Mouse (Mus musculus): Measurements from ENCODE around the gene S100a11. TPM values are rescaled to one million over a fixed set of nuclear protein-coding genes. Genes with fewer than 3 reads are reported as not detected.
A peak's percentile ranks its signal among the peaks of the same experiment; 100 is the strongest.
"Not testable (repeated sequence)": the region's sequence is repeated elsewhere in the genome, so short reads cannot be mapped to it uniquely, and the experiment has no call there.

The S100a11 gene
- total and polyA plus RNA-seq, 2 experiments from 2014 or later, result 17.1 to 169 TPM

DNA sequence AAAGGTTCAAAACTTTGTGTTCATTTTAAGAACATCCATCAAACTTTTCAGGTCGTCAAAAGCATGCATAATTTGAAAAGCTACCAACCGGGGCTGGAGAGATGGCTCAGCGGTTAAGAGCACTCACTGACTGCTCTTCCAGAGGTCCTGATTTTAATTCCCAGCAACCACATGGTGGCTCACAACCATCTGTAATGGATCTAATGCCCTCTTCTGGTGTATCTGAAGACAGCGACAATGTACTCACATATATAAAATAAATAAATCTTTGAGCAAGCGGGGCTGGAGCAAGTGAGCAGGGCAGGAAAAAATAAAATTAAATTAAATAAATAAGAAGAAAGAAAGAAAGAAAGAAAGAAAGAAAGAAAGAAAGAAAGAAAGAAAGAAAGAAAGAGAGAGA, 25.5 kb upstream of the S100a11 start:
- peak; percentile 39 for TF ChIP-seq CTCF (IDR thresholded peaks at IDR 0.05; ENCODE audit: low read depth)
- WGBS, result 26% methylated on average over 5 of the region's 5 CpGs

DNA sequence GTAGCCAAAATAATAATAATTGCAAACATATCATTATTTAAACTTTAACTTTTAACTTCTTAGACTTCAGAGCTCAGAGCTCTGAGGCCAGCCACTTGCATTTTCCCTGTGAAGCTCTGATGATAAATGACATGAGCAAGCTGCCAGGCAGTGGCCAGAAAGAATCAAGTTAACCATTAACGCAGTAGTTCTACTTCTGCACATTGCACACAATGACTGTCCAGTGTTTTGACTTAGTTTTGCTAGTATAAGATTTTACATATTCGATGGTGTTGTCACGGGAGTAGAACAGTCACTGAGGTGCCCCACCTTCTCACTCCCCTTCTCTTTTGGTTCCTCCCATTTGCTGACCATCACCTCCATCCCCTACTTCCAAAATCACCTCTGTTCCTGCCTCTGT, 23.2 kb upstream of the S100a11 start:
- no peaks in the 10 kb centered on the region for H3K4me1 ChIP-seq (ENCODE audit: insufficient read depth)
- H3K4me2 ChIP-seq (ENCODE audit: low read depth), result no peak overlapping the region
- WGBS, result 85% methylated on average over 3 of the region's 3 CpGs
- DNase-seq (no peak), ATAC-seq (no peak)
- no peak overlapping the region for H3K27ac ChIP-seq (ENCODE audit: low read depth, low read length)
- TF ChIP-seq CTCF (IDR thresholded peaks at IDR 0.05; ENCODE audit: low read depth), result no peak
- no peak overlapping the region for H3K4me3 ChIP-seq (ENCODE audit: low read depth, low read length)
- H3K36me3 ChIP-seq (ENCODE audit: insufficient read depth), result no peaks in the 10 kb centered on the region
- H3K27me3 ChIP-seq (ENCODE audit: insufficient read depth, low read length), result no peaks in the 10 kb centered on the region
- no peaks in the 10 kb centered on the region for H3K9me3 ChIP-seq (ENCODE audit: low read length)
- H3K9ac ChIP-seq, result no peak overlapping the region

More for the DNA sequence above, 25.5 kb upstream of the S100a11 start:
- H3K4me1 ChIP-seq (ENCODE audit: insufficient read depth); H3K9me3 ChIP-seq (ENCODE audit: low read length); H3K27ac ChIP-seq (ENCODE audit: low read depth, low read length); ATAC-seq; DNase-seq; H3K9ac ChIP-seq; H3K27me3 ChIP-seq (ENCODE audit: insufficient read depth, low read length); H3K36me3 ChIP-seq (ENCODE audit: insufficient read depth); H3K4me3 ChIP-seq (ENCODE audit: low read depth, low read length); H3K4me2 ChIP-seq (ENCODE audit: low read depth): not testable (repeated sequence)

DNA sequence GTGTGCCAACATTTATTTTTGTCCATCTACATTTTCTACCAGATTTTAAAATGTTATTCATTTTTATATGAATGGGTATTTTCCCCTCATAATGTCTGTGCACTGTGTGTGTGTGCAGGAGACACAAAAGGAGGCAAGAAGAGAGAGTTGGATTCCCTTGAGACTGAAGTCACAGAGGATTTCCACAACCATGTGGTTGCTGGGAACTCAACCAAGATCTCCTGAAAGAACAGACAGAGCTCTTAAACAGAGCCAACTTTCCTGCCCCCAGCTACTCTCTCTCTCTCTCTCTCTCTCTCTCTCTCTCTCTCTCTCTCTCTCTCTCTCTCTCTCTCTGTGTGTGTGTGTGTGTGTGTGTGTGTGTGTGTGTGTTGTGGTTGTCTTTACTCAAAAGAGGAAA, 21.2 kb upstream of the S100a11 start:
- no peak for TF ChIP-seq CTCF (IDR thresholded peaks at IDR 0.05; ENCODE audit: low read depth)
- no peak for DNase-seq
- no peaks in the 10 kb centered on the region for H3K9me3 ChIP-seq (ENCODE audit: low read length)

DNA sequence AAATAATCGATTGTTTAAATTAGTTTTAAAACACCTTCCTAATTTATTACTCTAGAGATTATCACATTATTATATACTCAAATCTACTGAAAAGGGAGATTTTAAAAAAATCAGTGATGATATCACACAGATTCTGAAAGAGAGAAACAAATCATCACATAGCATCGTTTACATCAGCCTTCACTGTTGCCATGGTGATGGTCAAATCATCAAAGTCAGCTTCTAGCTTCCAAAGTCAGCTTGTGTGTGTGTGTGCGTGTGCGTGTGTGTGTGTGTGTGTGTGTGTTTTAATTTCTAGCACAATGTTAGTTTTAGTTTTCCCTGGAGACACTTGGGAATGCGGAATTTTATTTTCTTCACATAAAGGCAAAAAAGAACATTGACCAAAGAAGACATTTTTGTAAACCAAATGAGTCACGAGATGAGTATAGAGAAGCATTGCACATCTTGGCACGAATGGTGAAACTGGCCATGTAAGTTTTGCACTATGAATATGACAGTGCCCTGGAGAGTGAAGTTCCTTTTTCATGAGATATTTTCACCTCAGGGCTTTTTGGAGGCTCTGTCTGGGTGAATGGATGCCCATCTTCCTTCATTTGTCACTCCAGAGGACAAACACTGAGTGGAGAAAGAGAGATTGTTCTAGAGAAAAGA, 15.6 kb upstream of the S100a11 start:
- Histone ChIP-seq H3K27ac (ENCODE audit: low read depth, low read length) (no peak overlapping the region), H3K36me3 (ENCODE audit: insufficient read depth) (no peaks in the 10 kb centered on the region), H3K4me3 (ENCODE audit: low read depth, low read length) (no peak overlapping the region), H3K9ac (no peak overlapping the region), H3K27me3 (ENCODE audit: insufficient read depth, low read length) (no peaks in the 10 kb centered on the region; the same call in 1 of the 2 replicates), H3K9me3 (ENCODE audit: low read length) (no peaks in the 10 kb centered on the region), H3K4me1 (ENCODE audit: insufficient read depth) (no peaks in the 10 kb centered on the region), H3K4me2 (ENCODE audit: low read depth) (no peak overlapping the region)
- TF ChIP-seq CTCF (IDR thresholded peaks at IDR 0.05; ENCODE audit: low read depth), result no peak
- ATAC-seq, result peak; percentile 42; the same call in 1 of the 2 replicates
- WGBS, result 77% methylated on average over 7 of the region's 7 CpGs
- DNase-seq, result peak; percentile 7

More for the DNA sequence above, 21.2 kb upstream of the S100a11 start:
- H3K4me1 ChIP-seq (ENCODE audit: insufficient read depth), result no peaks in the 10 kb centered on the region
- no peaks in the 10 kb centered on the region for H3K27me3 ChIP-seq (ENCODE audit: insufficient read depth, low read length)
- H3K4me3 ChIP-seq (ENCODE audit: low read depth, low read length), result no peak overlapping the region
- H3K4me2 ChIP-seq (ENCODE audit: low read depth), result no peak overlapping the region
- H3K27ac ChIP-seq (ENCODE audit: low read depth, low read length), result no peak overlapping the region
- no peak for ATAC-seq
- no peaks in the 10 kb centered on the region for H3K36me3 ChIP-seq (ENCODE audit: insufficient read depth)
- no peak overlapping the region for H3K9ac ChIP-seq

DNA sequence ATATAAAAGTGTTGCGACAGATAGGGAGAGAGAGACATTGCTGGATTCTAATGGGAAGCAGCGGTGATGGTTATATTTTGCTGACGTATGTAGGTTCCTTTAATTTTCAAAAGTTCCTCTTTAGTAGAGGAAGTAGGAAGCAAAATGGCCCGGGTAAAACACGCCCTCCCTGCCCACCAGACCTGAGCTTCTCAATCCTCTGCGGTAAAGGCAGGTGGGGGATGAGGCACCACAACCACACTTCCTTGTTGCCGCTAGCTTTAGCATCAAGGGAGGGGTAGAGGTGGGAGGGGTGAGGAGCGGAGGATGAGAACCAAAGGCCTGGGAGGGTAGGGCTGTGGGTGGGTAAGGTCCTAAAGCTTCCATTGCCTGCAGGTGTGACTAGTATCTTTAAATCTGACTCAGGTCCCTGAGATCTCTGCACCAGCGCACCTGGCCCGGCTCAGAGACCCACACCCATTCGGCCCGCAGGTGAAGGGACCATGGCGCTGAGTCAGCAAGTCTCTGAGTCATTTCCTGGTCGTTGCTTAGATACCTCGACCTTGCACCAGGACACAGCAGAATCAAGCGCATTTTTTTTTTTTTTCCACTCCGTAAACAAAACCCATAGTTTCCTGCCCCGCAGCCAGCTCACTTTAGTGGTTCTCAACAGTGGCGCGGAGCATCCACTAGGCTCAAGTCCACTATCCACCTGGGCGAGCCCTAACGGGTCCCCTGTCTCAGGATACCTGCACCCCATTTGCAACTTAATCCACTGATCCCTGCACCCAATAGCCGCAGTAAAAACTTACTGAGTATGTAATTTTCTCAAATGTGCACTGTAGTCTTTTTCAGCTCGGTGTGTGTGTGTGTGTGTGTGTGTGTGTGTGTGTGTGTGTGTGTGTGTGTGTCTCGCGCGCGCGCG, 14.1 kb upstream of the S100a11 start:
- H3K4me2 ChIP-seq (ENCODE audit: low read depth), result no peak overlapping the region
- 49% methylated on average over 30 of the region's 30 CpGs for WGBS

DNA sequence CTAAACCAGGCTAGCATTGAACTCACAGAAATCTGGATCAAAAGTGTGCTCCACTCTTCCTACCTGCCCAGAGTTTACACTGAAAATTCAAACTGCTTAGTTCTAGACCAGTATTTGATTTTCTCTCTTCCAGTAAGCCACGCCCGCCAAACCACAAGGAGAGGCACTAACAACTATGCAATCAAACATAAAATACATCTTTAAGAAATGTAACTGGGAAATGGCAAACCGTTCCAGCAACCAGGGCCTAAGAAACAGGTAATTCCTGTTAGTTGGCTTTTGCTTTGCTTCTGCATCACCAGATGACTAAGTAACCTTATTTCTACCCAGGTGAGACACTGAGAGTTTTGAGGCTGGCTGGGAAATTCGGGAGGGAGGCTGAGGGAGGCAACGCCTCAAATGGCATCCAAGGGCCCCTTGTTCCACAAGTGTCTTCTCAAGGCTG, 13.4 kb upstream of the S100a11 start:
- Histone ChIP-seq H3K9me3 (ENCODE audit: low read length) (no peaks in the 10 kb centered on the region), H3K4me1 (ENCODE audit: insufficient read depth) (no peaks in the 10 kb centered on the region), H3K4me2 (ENCODE audit: low read depth) (no peak overlapping the region), H3K4me3 (ENCODE audit: low read depth, low read length) (no peak overlapping the region), H3K27ac (ENCODE audit: low read depth, low read length) (no peak overlapping the region), H3K36me3 (ENCODE audit: insufficient read depth) (no peaks in the 10 kb centered on the region), H3K9ac (no peak overlapping the region), H3K27me3 (ENCODE audit: insufficient read depth, low read length) (no peaks in the 10 kb centered on the region; the same call in 1 of the 2 replicates)
- DNase-seq (no peak), ATAC-seq (no peak)
- 78% methylated on average over 5 of the region's 5 CpGs for WGBS
- no peak for TF ChIP-seq CTCF (IDR thresholded peaks at IDR 0.05; ENCODE audit: low read depth)

More for the DNA sequence above, 14.1 kb upstream of the S100a11 start:
- Histone ChIP-seq H3K4me1 (ENCODE audit: insufficient read depth) (no peaks in the 10 kb centered on the region), H3K36me3 (ENCODE audit: insufficient read depth) (no peaks in the 10 kb centered on the region), H3K4me3 (ENCODE audit: low read depth, low read length) (no peak overlapping the region), H3K27me3 (ENCODE audit: insufficient read depth, low read length) (no peaks in the 10 kb centered on the region; the same call in 1 of the 2 replicates), H3K9ac (no peak overlapping the region), H3K27ac (ENCODE audit: low read depth, low read length) (no peak overlapping the region), H3K9me3 (ENCODE audit: low read length) (no peaks in the 10 kb centered on the region)
- TF ChIP-seq CTCF (IDR thresholded peaks at IDR 0.05; ENCODE audit: low read depth), result no peak
- no peak for DNase-seq
- ATAC-seq, result no peak

DNA sequence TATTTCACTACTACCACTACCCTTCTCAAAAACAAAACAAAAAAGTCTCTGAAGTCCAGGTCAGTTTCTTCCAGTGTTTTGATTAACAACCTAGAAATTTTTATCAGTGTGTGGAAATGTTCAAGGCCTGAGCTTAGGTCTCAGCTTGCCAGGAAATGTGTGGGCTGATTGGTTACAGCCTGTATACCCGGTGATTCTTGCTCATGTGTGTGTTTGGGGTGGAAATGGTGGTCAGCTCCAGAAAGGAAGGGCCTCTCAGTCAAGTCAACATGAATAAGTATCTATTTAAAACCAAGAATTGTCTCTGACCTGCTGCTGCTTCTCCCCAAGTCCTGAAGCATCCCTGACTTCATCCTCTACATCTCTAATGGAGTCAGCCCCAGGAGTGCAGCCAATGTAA, 11.0 kb upstream of the S100a11 start:
- no peaks in the 10 kb centered on the region for H3K4me1 ChIP-seq (ENCODE audit: insufficient read depth)
- ATAC-seq, result no peak
- H3K36me3 ChIP-seq (ENCODE audit: insufficient read depth), result no peaks in the 10 kb centered on the region
- WGBS, result 83% methylated on average over 1 of the region's 1 CpGs
- no peak overlapping the region for H3K9ac ChIP-seq
- TF ChIP-seq CTCF (IDR thresholded peaks at IDR 0.05; ENCODE audit: low read depth), result no peak
- no peak overlapping the region for H3K4me2 ChIP-seq (ENCODE audit: low read depth)
- H3K9me3 ChIP-seq (ENCODE audit: low read length), result no peaks in the 10 kb centered on the region
- H3K27ac ChIP-seq (ENCODE audit: low read depth, low read length), result no peak overlapping the region
- DNase-seq, result no peak
- H3K27me3 ChIP-seq (ENCODE audit: insufficient read depth, low read length), result no peaks in the 10 kb centered on the region; the same call in 1 of the 2 replicates
- H3K4me3 ChIP-seq (ENCODE audit: low read depth, low read length), result no peak overlapping the region
